Mouse (Mus musculus): ENCODE results near the gene Gal.

The Gal gene

DNA sequence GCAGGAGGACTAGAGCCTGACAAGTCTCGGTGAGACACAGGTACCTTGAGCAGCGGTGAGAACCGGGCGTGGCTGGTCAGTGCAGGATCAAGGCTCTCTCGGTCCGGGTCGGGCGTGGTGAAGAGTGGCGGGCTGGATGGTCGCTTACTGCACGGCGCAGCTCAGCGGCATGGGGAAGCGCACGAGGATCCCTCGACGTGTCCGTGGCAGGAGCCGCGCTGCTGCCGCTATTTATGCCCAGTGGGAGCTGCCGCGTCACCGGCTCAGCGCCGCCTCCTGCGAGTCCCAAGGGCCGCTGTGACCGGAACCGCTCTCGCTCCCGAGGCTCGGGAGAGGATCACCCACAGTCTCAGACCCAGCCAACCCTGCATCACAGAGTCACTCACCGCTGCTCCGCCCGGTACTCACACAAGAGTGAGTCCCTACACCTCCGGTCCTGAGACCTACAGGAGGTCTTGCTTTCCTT is at the start of gene Gal:
Gene Gal (minus strand): TSS at position 277 of the 466 bp plus-strand sequence.
- DNase-seq: no peak

DNA sequence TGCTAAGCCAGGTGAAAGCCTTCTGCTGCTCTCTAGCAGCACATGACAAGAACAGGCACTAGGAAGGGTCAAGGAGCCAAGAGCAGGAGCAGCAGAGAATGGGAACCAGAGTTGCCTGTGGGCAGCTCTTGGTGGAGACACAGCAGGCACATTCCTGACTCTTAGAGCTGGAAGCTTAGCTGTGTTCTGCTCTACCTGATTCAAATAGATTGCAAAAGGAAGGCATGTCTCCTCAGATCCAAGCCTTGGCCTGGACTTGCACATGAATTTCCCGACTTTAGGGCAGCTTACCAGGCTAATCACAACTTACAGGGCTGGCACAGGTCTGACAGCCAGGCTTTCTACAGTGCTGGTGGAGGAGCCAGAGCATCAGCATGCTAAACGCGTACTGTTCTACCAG is 45.6 kb upstream of the Gal start:
- DNase-seq: no peak

DNA sequence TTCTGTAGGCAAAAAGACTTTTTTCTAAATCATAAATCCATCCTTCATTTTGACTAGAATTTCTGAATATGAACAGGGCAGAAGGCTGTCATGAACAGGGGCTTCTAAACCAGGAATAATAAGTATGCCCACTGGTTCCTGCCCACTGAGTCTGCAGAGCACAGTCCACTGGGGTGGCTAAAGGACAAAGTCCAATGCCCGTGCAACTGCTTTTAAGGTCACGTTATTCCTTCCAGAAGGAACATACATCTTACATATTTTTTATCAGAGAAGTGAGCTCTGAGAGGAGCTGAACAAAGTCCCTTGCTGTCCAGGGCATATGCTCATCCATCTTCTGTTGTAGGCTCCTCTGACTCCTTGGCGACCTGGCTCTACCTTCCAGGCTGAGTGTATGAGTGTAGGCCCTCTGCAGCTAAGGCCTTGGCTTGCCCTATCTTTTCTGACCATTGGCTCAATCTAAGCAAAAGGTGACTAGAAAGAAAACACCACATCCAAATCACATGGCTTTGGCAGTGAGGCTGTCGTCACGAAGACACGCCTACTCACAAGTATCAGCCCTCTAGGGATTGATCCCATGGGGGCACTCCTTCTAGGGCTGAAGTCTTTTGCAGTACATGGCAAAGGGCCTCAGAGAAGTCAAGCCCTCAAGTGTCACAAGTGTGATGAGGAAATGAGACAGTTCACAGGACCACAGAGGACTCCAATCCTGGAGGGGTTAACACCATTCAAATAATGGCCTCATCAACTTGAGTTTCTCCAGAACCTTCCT is 44.2 kb upstream of the Gal start:
- no peak for DNase-seq

DNA sequence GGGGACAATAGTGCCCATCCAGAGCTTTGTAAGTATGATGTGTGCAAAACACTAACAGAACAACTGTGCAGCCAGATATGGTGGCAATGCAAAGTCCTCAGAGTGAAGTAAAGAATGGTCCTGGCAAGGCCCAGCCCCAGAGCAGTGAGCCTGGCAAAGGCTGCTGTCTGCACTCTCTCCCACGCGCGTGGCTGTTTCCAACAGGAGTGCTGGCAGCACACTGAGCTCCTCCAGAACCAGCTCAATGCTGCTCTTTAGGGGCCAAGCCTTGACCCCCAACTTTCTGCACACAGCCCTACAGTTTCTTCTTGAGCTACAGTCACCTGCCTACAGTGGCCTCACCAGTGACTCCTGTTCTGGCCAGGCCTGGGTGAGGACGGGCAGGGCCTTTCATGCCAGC is 43.4 kb upstream of the Gal start:
- no peak for DNase-seq

DNA sequence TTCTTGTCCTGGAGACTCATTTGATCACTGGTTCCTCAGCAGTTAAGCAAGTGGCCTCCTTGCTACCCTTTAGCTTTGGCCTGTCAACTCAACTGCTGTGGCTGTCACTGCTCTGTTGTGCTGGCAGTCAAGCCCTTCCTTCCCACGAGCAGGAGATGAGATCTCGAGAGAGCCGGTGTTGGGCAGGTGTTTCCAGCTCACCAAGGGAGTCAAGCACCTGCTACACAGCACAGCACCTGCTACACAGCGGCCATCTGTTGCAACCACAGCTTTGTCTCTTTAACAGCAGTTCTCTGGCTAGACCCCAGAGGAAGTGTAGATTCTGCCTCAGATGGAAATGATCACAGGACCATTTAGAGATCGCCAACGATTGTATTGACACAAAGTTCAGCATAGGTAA is 37.3 kb upstream of the Gal start:
- DNase-seq: no peak

DNA sequence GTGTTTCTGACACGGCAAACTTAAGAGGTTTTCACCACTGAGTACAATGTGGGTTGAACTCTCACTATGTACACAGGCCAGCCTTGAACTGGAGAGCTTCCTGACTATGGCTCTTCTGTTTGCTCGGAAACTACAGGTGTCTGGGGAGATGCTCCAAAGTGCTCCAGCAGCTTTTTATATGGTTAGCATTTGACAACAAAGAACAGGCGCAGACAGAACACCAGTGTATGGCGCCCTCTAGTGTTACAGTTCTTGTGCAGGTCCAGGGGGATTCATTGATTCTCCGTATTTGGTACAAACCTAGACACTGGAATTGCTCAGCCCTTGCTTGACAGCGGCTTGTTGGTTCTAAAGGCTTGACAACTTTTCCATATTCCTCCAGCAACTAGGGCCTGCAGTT is 36.8 kb upstream of the Gal start:
- peak; percentile 85 to 88 for DNase-seq

DNA sequence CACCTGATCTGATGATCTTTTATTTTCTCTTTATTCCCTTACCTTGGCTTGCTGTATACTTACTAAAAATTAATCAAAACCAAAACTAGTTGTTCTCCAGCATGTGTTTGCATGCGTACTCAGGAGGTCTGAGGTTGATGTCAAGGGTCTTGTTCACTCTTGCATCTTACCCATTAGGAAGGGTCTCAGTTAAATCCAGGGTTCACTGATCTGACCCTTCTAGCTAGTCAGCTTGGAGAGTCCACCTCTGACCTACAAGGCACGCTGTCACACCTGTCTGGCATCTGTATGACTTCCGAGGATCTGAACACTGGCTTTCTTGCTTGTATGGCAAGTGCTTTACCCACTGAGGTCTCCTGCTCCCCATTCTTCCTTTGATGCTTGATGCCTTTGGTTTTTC is 36.4 kb upstream of the Gal start:
- no peak for DNase-seq

DNA sequence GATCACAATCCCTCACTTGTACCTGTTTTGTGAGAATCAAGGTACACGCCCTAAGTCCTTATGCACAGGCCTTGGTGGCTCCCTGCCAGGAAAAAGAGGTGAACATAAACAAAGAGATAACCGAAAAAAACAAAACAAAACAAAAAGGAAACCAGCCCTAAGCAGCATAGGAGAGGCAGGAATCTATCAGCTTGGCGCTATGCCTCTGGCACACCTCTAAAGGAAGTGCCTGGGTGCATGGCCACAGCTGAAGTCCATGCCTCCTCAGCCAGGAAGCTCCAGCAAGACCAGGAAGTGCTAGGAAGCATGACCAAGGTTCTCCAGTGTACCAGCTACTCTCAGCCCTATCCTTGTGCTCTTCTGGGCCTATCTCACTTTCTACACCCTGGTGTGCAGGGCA is 34.9 kb upstream of the Gal start:
- no peak for DNase-seq

DNA sequence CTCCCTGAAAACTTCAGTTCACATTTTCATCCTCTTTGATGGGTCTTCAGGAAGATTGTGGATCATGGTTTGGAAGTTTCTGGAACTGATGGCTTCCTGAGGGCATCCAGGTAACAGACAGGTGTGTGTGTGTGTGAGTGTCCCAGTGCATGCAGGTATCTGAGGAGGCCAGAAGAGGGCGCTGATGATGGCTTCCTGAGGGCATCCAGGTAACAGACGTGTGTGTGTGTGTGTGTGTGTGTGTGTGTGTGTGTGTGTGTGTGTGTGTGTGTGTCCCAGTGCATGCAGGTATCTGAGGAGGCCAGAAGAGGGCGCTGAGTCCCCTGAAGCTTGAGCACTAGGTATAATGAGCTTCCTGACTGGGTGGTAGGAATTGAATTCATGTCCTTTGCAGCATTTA is 33.0 kb upstream of the Gal start:
- DNase-seq: no peak

DNA sequence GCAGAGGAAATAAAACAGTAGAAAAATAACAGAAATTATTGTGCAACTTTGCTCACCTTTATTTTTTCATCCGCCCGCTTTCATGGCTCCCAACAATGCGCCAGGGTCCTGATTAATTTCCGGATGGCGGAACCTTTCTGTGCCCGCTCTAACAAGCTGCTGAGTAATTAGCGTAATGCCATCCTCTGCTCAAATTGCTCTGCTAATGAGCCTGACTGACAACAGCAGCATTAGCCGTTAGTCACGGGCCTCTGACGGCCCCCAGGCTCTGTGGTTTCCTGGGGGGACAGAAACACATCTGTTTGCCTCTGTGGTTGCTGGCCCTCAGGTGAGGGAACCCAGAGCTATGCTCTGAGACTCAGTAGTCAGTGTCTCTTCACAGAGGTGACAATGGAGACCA is 26.7 kb upstream of the Gal start:
- DNase-seq: no peak

DNA sequence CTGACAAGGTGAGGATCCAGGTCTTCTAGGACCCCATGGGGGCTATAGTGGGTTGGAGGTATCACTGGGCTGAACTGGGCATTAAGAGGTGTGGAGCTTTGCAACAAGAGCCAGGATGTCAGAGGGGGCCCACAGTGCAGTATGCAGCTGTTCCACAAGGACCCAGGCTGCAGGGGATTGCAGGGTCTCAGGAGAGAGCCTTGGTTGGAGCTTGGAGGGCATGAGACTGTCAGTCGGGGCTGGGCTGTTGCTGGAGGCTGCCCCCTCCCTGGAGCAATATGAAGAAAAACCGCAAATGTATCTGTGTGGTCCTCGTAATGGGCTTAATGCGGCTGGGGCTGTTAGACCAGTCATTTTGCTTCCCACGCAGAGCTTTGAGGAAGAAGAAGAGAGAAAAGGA is 26.3 kb upstream of the Gal start:
- no peak for DNase-seq

DNA sequence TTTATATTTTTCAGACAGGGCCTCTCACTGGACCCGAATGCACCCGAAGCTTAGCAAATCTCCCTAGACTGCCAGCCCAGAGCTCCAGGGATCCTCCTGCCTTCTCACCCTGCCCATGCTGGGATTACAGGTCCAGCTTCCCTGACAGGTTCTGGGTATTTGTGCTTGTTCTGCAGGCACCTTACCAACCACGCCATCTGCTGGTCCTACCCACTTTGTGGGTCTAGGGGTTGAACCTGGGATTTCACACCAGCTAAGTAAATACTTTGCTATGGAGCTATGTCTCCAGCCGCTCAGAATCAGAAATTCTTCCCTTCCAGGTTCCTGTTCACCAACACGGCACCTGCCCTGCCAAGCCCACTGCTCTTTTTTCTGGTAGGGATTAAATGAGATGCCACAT is 23.6 kb upstream of the Gal start:
- no peak for DNase-seq

DNA sequence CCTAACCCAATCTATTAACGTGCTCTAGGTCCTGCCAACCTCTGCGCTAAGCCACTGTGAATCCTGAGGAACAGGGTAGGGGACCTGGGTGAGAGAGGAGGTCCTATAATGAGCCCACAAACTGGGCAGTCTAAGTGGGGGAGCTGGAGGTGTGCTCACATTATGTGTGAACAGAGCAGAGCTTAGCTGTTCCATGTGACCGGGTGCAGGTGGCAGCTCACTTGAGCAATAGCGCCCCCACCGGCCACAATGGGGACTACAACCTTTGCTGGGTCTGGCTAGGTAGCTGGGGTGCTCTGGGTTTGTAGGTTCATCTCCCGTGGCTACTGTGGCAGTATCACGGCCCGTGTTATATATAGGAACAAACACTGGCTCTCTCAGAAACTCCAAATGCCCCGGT is 22.5 kb upstream of the Gal start:
- peak; percentile 41 to 73 for DNase-seq

DNA sequence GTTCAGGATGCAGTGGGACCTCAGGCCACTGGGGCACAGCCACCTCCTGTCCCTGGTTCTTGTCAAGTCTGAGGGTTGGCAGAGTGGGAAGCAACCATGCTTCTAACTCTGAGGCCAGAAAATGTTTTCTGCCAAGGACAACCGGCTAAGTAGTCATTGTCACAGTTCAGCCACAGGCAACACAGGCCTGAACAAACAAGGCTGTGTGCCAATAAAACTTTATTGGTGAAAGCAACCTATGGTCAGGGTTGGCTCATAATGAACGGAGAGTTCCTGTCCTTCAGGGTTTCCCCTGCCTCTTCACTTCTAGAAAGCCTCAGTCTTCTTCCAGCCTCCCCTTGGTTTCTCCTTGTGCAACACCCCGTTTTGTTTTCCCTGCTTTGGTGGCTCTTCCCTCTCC is 21.5 kb upstream of the Gal start:
- no peak for DNase-seq

DNA sequence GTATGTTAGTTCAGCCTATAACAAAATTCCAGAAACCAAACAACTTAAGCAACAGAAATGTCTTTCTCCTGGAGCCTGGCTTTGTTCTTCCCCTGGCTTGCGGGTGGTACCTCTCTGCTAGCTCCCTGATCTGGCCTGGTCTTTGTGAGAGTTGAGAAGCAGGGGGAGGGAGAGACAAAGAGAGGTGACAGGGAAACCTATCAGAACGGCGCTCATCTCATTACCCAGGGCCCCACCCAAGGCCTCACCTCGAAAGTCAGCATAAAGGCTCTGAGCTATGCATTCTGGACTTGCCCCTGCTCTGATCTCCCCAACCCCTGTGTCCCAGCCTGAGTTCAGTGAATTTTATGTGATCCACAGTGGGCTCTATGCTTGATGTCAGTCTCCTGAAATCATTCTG is 20.3 kb upstream of the Gal start:
- DNase-seq: no peak

DNA sequence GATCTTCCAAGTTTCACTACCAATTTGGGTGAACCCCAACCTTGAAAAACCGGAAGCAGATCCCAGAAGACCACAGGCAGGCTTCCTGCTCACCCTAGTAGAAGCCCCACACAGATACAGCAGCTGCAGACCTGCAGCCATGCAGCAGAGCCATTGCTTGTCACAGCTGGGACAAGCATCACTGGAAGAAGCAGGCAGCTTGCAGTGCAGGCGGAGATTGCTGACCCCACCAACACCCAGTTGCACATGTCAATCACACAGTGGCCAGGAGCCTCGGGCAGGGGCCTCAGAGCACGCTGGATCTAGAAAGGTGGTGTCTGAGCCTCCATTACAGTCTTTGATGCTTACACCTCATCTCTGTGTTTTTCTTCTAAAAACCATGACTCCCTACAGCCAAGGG is 19.8 kb upstream of the Gal start:
- no peak for DNase-seq

DNA sequence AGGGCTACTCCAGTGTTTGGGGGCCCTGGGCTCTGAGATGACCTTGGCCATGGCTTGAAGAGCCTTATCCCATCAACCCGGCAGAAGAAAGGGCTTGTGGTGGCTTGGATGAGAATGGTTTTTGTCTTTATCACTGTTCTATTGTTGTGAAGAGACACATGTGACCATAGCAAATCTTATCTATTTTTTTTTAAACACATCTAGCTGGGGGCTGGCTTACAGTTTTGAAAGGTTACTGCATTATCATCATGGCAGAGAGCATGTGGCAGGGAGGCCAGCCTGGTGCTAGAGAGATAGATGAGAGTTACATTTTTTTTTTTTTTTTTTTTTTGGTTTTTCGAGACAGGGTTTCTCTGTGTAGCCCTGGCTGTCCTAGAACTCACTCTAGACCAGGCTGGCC is 17.6 kb upstream of the Gal start:
- DNase-seq: no peak

DNA sequence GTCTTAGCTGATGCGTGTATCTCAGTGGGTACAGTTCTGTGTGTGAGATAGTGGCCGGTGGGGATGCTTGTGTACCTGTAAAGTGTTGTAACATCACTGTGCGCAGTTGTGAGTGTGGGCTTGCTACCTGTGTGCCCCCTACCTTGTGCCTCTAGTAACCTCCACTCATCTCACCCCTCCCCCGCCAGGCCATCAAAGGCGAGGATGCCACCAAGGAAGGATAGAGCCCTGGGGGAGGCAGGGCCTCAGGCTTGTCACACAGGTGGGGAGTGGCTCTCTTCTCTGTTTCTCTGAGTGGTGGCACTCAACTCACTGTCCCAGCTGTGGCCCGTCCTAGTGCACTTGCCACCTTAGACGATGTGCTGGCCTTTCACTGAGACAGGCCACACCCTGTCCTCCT is 16.7 kb upstream of the Gal start:
- no peak for DNase-seq

DNA sequence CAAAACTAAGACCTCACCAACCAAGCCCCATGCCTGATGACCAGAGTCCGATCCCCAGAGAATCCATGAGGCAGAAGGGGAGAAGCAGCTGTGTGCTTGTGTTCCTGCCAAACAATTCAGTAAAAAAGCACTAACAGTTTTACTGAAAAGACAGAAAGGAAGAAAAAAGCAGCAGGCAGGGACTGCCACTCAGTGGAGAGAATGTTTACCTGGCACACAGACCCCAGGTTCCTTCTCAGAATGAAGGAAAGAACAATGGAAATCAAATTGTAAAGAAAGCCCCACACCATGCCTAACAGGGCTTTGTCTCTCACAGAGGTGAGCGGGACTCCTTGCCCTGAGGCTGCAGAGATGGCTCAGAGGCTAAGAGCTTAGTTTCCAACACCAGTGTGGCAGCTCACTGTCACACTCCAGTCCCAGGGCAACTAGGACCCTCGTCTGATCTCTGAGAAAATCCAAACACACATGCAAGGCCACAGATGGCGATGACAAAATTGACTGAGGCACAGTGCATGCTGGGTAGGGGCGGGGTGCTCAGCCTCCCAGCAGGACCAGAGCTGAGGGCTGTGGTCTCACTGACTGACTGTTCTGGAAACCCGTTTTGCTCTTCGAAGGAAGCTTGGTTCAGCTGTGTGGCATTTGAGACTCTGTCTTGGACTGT is 14.9 kb upstream of the Gal start:
- DNase-seq: peak; percentile 56 to 59

DNA sequence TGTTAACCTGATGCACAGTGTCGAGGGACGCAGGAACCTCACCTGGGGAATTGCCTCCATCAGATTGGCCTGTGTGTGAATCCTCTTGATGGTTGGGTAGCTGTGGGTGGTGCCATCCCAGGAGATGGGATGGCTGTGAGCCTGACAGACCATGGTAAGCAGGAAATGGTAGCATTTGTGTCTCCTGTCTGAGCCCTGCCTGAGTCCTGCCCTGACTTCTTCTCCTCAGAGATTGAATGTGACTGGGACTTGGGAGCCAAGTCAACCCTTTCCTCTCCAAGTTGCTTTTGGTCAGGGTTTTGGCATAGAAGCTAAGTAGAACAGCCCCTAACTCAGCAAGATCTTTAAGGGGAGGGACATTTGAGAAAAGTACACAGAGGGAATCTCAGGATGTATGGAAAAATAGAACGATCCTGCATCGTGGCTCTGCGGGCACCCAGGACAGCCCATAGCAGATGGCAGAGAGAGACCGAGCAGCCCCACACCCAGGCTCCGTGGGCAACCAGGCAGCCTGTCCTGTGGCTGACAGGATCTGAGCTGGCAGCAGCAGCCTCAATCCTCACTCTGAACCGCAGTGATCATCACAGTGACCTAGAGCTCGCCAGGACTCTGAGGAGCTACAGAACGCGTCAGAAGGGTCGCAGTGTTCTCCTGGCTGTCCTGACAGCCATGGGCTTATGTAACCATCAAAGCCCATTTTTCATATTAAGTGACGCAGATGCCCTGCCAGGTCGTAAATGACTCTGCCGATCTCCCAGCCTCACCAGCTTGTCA is 13.9 kb upstream of the Gal start:
- DNase-seq: peak; percentile 77 to 80

DNA sequence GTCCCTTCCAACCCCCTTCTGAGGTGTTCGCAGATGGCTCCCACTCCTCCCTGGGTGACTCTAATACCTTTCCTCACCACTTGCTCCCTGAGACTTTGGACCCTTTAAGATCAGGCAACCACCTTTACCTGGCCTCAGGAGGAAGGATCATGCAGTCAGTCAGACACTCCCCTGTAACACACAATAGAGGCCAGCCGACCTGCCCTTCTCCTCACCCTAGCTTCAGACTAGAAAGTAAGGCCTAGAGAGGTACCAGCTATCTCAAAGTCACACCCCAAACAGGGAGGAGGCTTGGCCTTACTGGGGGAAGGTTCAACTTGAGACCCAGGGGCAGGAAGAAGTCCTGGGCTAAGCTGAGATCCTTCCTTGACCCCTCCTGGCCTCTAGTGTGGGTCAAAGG is 9.9 kb upstream of the Gal start:
- DNase-seq: no peak

DNA sequence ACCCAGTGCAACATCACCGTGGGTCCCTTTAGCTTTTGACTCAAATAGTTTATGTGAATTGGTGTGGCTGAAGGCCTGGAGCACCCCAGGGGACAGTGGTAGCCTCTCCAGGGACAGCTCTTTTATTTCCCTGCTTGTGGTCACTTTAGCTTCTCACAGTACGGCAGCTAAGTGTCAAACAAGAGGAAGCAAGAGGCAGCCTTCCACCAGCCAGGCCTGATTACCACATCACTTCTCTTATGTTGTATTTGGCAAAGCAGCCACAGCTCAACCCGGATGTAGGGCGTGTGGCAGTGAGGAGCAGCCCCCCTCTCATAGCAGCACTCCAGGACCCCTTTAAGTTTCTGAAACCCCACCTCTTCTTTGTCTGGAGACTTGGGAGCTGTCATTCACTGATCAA is 8.6 kb upstream of the Gal start:
- DNase-seq: no peak

DNA sequence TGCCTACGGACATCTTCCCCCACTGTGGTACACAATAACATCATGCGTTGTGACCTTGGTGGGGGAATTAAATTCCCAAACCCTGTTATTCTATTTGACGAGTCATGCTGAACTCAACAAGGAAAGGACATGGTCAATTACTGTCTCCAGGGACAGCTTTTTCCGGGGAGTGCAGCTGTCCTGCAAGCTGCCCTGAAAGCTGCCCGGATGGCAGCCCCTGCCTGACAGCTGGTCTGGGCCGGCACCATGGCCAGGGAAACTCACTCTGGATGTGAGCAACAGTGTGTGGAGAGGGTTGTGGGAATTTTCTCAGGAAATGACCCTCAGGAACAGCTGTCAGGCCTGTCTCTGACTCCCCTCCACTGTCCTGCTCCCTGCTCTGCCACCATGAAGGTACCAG is 8.1 kb upstream of the Gal start:
- DNase-seq: no peak

DNA sequence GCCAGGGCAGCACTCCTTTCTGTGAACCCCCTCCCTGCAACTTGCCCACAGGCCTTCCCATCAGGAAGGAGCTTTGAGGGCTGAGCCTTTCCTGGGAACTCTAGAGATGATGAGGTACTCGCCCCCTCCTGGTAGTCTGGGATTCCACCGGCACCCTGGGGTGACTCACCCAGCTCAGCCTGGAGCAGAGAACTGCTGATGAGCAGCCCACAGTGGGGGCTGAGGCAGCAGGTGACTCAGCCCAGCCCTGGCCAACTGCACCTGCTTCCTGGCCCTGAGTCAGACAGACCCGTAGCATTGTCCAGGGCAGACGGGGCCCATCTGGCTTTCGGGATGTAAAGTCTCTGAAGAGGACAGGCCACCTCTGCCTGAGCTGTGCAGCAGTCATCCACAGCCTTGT is 4.9 kb upstream of the Gal start:
- DNase-seq: no peak

All from cerebellum, postnatal 14 days (tissue).